Mouse (Mus musculus) stomach, postnatal 0 days (tissue): ENCODE measurements around the gene Hivep2. TPM values are rescaled to one million over a fixed set of nuclear protein-coding genes. Genes with fewer than 3 reads are reported as not detected.

Experiments
- ATAC-seq: fragments of 200-750 bp; cut with Nextera tagmentation; 2 replicates; pipeline ENCODE4 v1.8.0; 2017; ENCODE audit not compliant: low FRiP score, low TSS enrichment
- DNase-seq: peaks from one replicate; pipeline ENCODE4 v3.0.0-alpha.2; 2016; ENCODE audit warnings: low spot score
- H3K27ac ChIP-seq: fragments of 300-500 bp; sonication (generic); replicated peaks from 2 replicates; pipeline ENCODE4 v1.5.1; 2014; ENCODE audit warnings: mild to moderate bottlenecking, control low read depth
- H3K27me3 ChIP-seq: fragments of 300-500 bp; sonication (generic); 2 replicates; pipeline ENCODE4 v1.6.1; 2014; ENCODE audit warnings: low read length; ENCODE audit not compliant: control insufficient read depth, insufficient read depth
- H3K36me3 ChIP-seq: fragments of 300-500 bp; sonication (generic); 2 replicates; pipeline ENCODE4 v1.6.1; 2014; ENCODE audit warnings: low read length, mixed read lengths; ENCODE audit not compliant: control insufficient read depth, insufficient read depth
- H3K4me1 ChIP-seq: fragments of 300-500 bp; sonication (generic); replicated peaks from 2 replicates; pipeline ENCODE4 v1.6.1; 2014; ENCODE audit warnings: antibody characterized with exemption; ENCODE audit not compliant: control insufficient read depth, insufficient read depth
- H3K4me2 ChIP-seq: fragments of 300-500 bp; sonication (generic); replicated peaks from 2 replicates; pipeline ENCODE4 v1.6.1; 2014; ENCODE audit warnings: low read depth, mild to moderate bottlenecking, control low read depth, moderate library complexity
- H3K4me3 ChIP-seq: fragments of 300-500 bp; sonication (generic); 2 replicates; pipeline ENCODE4 v1.5.1; 2014; ENCODE audit warnings: low read depth, low read length, control low read depth
- H3K9ac ChIP-seq: fragments of 300-500 bp; sonication (generic); 2 replicates; pipeline ENCODE4 v1.6.1; 2014; ENCODE audit warnings: mild to moderate bottlenecking, low read length, control low read depth, mixed read lengths
- H3K9me3 ChIP-seq: fragments of 300-500 bp; sonication (generic); 2 replicates; pipeline ENCODE4 v1.6.1; 2016; ENCODE audit warnings: low read length; ENCODE audit not compliant: control insufficient read depth
- CTCF ChIP-seq: IDR thresholded peaks from 2 replicates; pipeline ENCODE4 v1.5.1; 2016; ENCODE audit warnings: antibody characterized with exemption, low read depth, mild to moderate bottlenecking, moderate library complexity
- EP300 ChIP-seq: optimal IDR thresholded peaks from 2 replicates; pipeline ENCODE3; 2016; ENCODE audit warnings: antibody characterized with exemption
- WGBS: fragments of 180-500 bp; shearing (Covaris S2); extraction: QIAGEN DNeasy Blood & Tissue Kit; methylation state at CpG from one replicate; pipeline ENCODE4 v1.1.7; 2014; 5-methylcytosine and 5-hydroxymethylcytosine counted together
- polyA plus RNA-seq: library from polyadenylated mRNA; unstranded; fragments of >200 nt; fragmentation: Nextera tagmentation; extraction: Ambion mirVana; gene quantifications from 2 replicates; pipeline ENCODE4 v1.2.1, GENCODE M21; 2015

Gene Hivep2
- polyA plus RNA-seq, 1 experiment from 2014 or later = 3.1 TPM

DNA sequence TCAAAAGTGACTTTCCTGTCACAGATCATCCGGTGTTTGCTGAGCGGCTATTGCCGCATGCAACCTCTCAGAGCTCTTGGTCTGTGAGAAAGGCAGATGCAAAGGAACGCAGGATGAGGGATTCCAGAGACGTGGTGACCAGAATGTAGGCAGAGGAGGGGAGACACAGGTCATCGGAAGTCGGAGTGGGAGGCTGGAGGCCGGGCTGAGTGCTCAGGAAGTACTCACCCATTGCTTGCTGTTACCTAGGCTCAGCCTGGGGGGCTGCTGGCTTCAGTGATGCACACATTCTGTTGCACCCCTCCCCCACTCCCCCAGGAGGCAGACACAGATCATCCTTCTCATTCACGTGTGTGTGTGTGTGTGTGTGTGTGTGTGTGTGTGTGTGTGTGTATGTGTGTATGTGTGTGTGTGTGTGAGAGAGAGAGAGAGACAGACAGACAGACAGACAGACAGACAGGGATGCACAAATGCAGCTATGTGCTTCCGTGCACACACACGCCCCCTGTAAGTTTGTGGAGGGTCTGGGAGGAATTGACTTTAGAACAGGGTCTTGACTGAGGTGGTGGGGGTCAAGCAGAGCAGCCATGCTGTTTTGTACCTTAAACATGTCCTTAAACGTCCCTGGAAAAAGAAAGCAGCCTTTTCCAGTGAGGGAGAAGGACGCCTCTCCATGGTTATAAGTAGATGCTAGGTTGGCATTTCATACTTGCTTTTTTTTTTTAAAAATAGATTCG, 78.3 kb downstream of the Hivep2 start:
- Histone ChIP-seq H3K27ac (no peak overlapping the region), H3K4me2 (no peak overlapping the region), H3K4me1 (peaks cover 9% of the 10 kb centered on the region; the same call in 1 of the 2 replicates), H3K4me3 (no peak overlapping the region), H3K36me3 (no peaks in the 10 kb centered on the region), H3K27me3 (no peaks in the 10 kb centered on the region), H3K9me3 (no peaks in the 10 kb centered on the region), H3K9ac (no peak overlapping the region)
- ATAC-seq (no peak), DNase-seq (no peak)
- 60% methylated on average over 14 of the region's 14 CpGs for WGBS
- TF ChIP-seq CTCF = no peak
- TF ChIP-seq EP300 = no peak

DNA sequence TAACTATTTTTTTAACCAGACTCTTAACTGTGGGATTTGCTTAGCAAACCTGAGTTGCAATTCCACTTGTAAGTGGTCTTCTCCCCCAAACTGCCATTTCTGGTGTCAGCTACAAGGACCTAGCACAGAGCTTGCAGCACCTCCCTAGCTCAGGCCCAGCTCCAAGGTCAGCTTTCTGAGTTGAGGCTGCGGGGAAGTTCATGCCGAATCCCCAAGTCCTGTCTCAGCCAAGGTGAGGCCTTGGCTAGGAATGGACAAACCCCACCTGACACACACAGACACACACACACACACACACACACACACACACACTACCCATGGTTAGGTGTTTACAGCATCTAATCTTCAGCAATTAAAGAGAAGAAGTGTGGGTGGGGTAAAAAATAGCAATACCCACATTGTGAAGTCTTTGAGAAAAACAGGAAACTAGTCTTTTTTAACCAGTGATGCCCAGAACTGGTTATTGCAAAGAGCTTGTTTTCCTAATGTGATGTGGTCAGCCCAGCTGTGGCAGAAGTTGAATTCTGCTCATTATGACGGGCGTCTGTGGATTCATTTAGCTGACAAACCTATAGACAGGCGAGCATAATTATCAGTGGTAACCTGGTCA, 79.0 kb downstream of the Hivep2 start:
- ATAC-seq (no peak), DNase-seq (no peak)
- H3K4me3 ChIP-seq = no peak overlapping the region
- no peaks in the 10 kb centered on the region for H3K9me3 ChIP-seq
- H3K27me3 ChIP-seq = no peaks in the 10 kb centered on the region
- no peak overlapping the region for H3K4me2 ChIP-seq
- TF ChIP-seq EP300 = no peak
- TF ChIP-seq CTCF = no peak
- no peaks in the 10 kb centered on the region for H3K36me3 ChIP-seq
- WGBS = 83% methylated on average over 5 of the region's 5 CpGs
- no peak overlapping the region for H3K9ac ChIP-seq
- peaks cover 9% of the 10 kb centered on the region; the same call in 1 of the 2 replicates for H3K4me1 ChIP-seq
- H3K27ac ChIP-seq = no peak overlapping the region

DNA sequence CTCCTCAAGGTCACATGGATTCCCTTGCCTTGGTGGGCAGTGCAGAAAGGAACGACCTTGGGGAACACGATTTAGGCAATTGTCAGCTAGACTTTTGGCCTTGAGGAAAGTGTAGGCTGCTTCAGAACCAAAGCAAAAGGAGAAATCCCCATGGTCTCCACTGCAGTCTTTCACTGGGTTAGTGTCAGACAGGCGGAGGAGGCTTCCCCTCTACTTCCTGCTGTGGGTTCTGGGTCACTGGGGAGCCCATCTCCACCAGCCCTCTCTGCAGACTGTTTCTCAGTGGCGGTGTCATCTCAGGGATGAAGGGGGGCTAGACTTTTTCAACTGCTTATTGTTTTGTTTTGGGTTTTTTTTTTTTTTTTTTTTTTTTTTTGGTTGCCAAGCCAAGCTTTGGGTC, 79.9 kb downstream of the Hivep2 start:
- DNase-seq (no peak), ATAC-seq (no peak)
- Histone ChIP-seq H3K4me3 (no peak overlapping the region), H3K9ac (peak overlapping the region; percentile 35; the same call in 1 of the 2 replicates), H3K27ac (peak overlapping the region; percentile 56), H3K4me1 (peaks cover 9% of the 10 kb centered on the region; the same call in 1 of the 2 replicates), H3K9me3 (no peaks in the 10 kb centered on the region), H3K36me3 (no peaks in the 10 kb centered on the region), H3K27me3 (no peaks in the 10 kb centered on the region), H3K4me2 (no peak overlapping the region)
- WGBS = 48% methylated on average over 4 of the region's 4 CpGs
- no peak for TF ChIP-seq EP300

DNA sequence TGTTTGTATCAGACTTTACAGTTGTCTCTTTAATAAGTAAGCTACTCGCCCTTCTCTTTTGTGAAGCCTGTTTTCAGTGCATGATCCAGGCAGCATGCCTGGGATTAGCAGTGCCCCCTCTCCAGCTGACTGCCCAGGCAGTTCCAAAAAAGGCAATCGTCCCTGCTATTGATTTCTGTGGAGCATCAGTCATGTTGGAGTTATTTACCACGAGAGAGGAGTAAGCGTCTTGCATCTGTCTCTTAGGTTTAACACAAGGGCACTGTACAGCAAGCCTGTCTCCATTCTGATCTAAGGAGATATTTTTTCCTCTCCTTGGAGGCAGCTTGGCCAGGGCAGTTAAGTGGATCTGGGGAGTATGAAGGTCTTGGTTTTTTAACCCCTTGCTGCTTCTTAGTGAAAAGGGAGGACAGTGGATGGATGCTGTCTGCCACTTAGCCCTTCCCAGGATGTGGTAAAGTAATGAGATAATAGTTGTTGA, 80.3 kb downstream of the Hivep2 start:
- DNase-seq = no peak
- 25% methylated on average over 4 of the region's 4 CpGs for WGBS
- Histone ChIP-seq H3K27ac (0 out of 2 replicates have a peak overlapping the region, but pooled peaks have one; percentile 49), H3K9me3 (no peaks in the 10 kb centered on the region), H3K4me3 (no peak overlapping the region), H3K27me3 (no peaks in the 10 kb centered on the region), H3K4me1 (peaks cover 9% of the 10 kb centered on the region; the same call in 1 of the 2 replicates), H3K4me2 (0 out of 2 replicates have a peak overlapping the region, but pooled peaks have one; percentile 6), H3K36me3 (no peaks in the 10 kb centered on the region), H3K9ac (no peak overlapping the region)
- TF ChIP-seq EP300 (no peak), CTCF (no peak)
- ATAC-seq = no peak

DNA sequence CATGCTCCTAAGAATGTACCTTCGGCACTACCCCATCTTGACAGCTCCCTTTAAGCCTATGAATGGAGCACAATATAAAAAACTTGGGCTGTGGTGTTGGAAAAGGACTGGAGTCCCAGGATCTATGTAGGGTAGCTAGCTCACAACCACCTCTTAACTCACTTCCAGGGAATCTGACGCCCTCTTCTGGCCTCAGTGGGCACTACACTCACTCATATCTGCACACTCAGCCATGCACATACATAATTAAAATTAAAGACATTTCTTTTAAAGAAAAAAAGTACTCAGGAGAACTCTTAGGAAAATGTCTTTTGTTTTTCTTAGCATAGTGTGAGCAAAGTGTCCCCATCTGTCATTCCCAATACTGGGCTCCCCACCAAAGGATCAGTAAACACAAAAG, 81.1 kb downstream of the Hivep2 start:
- Histone ChIP-seq H3K4me1 (peaks cover 9% of the 10 kb centered on the region; the same call in 1 of the 2 replicates), H3K4me2 (no peak overlapping the region), H3K9me3 (no peaks in the 10 kb centered on the region), H3K36me3 (no peaks in the 10 kb centered on the region), H3K4me3 (no peak overlapping the region), H3K9ac (no peak overlapping the region), H3K27ac (no peak overlapping the region), H3K27me3 (no peaks in the 10 kb centered on the region)
- no peak for ATAC-seq
- DNase-seq = peak; percentile 33
- 74% methylated on average over 2 of the region's 2 CpGs for WGBS
- TF ChIP-seq CTCF (peak; percentile 66), EP300 (no peak)

DNA sequence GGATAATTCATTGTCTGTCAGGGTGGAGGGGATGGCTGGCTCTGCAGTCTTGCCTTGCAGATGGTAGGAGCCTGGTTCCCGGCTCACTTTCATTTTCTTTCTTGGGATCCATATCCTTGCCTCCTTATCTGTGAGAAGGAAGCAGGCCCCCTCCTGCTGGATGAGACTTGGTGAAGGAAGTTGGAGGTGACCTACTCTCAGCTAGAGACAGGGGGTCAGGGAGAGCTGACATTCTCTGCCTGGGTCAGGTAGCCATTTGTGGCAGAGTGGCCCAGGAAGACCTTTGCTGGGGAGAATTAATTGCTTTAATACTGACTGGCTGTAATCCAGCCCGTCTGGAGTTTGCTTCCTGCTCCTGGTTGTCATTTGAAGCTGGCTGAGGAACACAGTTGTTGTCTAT, 81.8 kb downstream of the Hivep2 start:
- 0 out of 2 replicates have a peak overlapping the region, but pooled peaks have one; percentile 3 for H3K4me2 ChIP-seq
- no peak for TF ChIP-seq CTCF
- TF ChIP-seq EP300 = no peak
- H3K4me3 ChIP-seq = no peak overlapping the region
- no peaks in the 10 kb centered on the region for H3K27me3 ChIP-seq
- ATAC-seq (no peak), DNase-seq (no peak)
- no peak overlapping the region; the same call in 1 of the 2 replicates for H3K27ac ChIP-seq
- WGBS = 34% methylated on average over 2 of the region's 2 CpGs
- H3K9ac ChIP-seq = no peak overlapping the region
- H3K36me3 ChIP-seq = no peaks in the 10 kb centered on the region
- no peaks in the 10 kb centered on the region for H3K9me3 ChIP-seq
- peaks cover 9% of the 10 kb centered on the region; the same call in 1 of the 2 replicates for H3K4me1 ChIP-seq
